Mouse (Mus musculus) heart, adult 8-10 months (tissue): ENCODE results near the gene Prickle3. TPM values are rescaled to one million over a fixed set of nuclear protein-coding genes. Genes with fewer than 3 reads are reported as not detected.
"Not testable (repeated sequence)": the region's sequence is repeated elsewhere in the genome, so short reads cannot be mapped to it uniquely, and the experiment has no call there.

Source experiments
- DNase-seq: peaks from one replicate; pipeline ENCODE4 v3.0.0; 2022; ENCODE audit warnings: low spot score
- total RNA-seq, 4 experiments: library from RNA; stranded (reverse); gene quantifications; 2 replicates each; pipeline ENCODE4 v1.2.4; 2022

The Prickle3 gene
- total RNA-seq, 4 experiments from 2014 or later = 18.8 to 22.2 (median 19.5) TPM

GRCm38 (mm10) chrX:7670921-7671623 lies 14.0 kb downstream of the Prickle3 start, which contains the start of gene Plp2:
Gene Plp2, minus strand, starts transcription at chrX:7671390.
- peak; percentile 24 for DNase-seq

GRCm38 (mm10) chrX:7672739-7673138 lies 15.7 kb downstream of the Prickle3 start:
- no peak for DNase-seq

GRCm38 (mm10) chrX:7673578-7674281 lies 16.7 kb downstream of the Prickle3 start:
- DNase-seq = no peak

- no peak for DNase-seq
These were observed 17.4 kb downstream of the Prickle3 start for GRCm38 (mm10) chrX:7674284-7675000.

- no peak for DNase-seq
These were observed 17.9 kb downstream of the Prickle3 start for GRCm38 (mm10) chrX:7675001-7675380.

GRCm38 (mm10) chrX:7678986-7679385 lies 21.9 kb downstream of the Prickle3 start:
- no peak for DNase-seq

GRCm38 (mm10) chrX:7679405-7680056 lies 22.5 kb downstream of the Prickle3 start:
- DNase-seq = peak; percentile 85

- DNase-seq = no peak
These were observed 23.0 kb downstream of the Prickle3 start for GRCm38 (mm10) chrX:7680057-7680412.

GRCm38 (mm10) chrX:7680864-7681263 lies 23.8 kb downstream of the Prickle3 start, which contains the start of gene Magix:
Gene Magix, minus strand, starts transcription at chrX:7681251.
- DNase-seq = no peak

GRCm38 (mm10) chrX:7688321-7688720 lies 31.3 kb downstream of the Prickle3 start:
- DNase-seq = no peak

GRCm38 (mm10) chrX:7690486-7690885 lies 33.4 kb downstream of the Prickle3 start:
- no peak for DNase-seq

- peak; percentile 28 for DNase-seq
These were observed 35.8 kb downstream of the Prickle3 start for GRCm38 (mm10) chrX:7692862-7693261.

- DNase-seq = no peak
These were observed 39.5 kb downstream of the Prickle3 start for GRCm38 (mm10) chrX:7696520-7696919.

- peak; percentile 89 for DNase-seq
These were observed 39.9 kb downstream of the Prickle3 start, which contains the start of gene Gpkow for GRCm38 (mm10) chrX:7696954-7697381. Gene Gpkow, plus strand, starts transcription at chrX:7697131.

- not testable (repeated sequence) for DNase-seq
These were observed 56.7 kb downstream of the Prickle3 start for GRCm38 (mm10) chrX:7713764-7714134.

GRCm38 (mm10) chrX:7714135-7714899 lies 57.3 kb downstream of the Prickle3 start, which contains the start of gene Wdr45:
Gene Wdr45, plus strand, starts transcription at chrX:7714333.
- peak; percentile 92 for DNase-seq

- not testable (repeated sequence) for DNase-seq
These were observed 59.0 kb downstream of the Prickle3 start for GRCm38 (mm10) chrX:7716058-7716457.
